Mouse (Mus musculus): ENCODE results near the gene Lsr.
"Not testable (repeated sequence)": the region's sequence is repeated elsewhere in the genome, so short reads cannot be mapped to it uniquely, and the experiment has no call there.

The Lsr gene

DNA sequence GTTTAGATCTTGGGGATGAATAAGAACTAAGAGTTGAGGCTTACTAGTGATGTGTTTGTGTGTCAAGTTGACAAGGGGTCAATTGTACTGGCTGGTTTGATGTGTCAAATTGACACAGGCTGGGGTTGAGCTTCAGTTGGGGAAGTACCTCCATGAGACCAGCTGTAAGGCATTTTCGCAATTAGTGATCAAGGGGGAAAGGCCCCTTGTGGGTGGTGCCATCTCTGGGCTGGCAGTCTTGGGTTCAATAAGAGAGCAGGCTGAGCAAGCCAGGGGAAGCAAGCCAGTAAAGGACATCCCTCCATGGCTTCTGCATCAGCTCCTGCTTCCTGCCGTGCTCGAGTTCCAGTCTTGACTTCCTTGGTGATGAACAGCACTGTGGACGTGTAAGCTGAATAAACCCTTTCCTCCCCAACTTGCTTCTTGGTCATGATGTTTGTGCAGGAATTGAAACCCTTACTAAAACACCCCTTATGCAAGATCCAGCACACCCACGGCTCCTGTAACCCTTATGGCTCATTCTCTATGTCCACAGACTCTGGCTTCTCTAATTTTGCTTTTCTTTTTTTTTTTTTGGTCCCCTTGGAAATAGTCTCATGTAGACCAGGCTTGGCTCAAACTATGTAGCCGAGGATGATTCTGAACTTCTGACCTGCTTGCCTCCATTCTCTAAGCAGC is 37.7 kb downstream of the Lsr start:
- DNase-seq (ENCODE audit: low spot score in 2 of 2): not testable (repeated sequence)

DNA sequence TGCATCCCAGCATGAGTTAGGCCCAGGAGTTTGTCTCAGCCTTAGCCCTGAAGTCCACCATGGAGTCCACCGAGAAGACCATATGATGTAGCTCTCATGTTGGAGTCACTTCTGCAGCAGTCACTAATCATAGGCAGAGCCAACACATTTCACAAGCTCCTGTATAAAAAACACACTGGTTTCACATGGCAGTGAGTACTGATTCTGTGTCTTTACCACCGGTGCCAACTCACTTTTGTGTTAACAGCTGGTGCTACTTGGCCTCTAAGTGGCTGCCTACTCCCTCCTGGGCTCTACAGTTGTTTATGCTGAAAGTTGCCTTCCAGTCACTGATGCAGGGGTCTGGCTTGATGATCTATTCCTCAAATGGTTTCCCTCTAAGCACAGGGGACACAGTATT is 48.7 kb downstream of the Lsr start, which contains the start of gene Hamp2:
Gene Hamp2 (minus strand): TSS at position 101 of the 400 bp plus-strand sequence.
- not testable (repeated sequence) for DNase-seq (ENCODE audit: low spot score in 2 of 2)

DNA sequence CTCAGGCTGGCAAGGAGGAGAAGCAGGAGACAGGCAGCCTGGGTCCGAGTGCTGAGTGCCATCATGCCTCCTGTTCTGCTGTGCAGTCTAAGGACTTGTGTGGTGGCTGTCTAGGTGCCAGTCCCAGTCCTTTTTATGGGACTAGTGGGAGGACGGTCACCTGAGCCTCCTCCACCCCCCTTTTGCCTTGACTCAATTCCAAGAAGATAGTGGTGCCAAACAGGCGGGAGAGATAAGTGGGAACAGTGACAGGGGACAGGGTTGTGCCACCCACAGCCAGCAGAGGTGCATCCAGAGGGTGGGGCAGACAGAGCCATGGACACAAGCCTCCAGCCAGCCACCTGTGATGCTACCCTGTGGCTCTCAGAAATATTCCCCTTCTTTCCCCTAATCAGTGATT is 49.2 kb downstream of the Lsr start:
- no peak for DNase-seq (ENCODE audit: low spot score in 2 of 2)

DNA sequence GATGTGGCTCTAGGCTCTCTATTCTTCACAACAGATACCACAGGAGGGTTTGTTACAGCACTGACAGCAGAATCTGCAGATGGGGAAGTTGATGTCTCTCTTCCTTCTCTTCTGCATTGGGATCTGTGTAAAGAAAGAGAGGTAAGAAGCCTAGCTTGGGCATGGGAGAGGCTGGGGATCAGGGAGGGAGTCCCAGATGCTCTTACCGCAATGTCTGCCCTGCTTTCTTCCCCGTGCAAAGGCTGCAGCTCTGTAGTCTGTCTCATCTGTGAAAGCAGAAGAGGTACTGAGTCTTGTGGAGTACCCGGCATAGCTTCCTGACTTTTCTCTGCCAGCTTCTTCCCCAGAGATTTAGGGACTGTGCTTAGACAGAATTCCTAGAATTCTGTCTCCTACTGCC is 50.8 kb downstream of the Lsr start:
- not testable (repeated sequence) for DNase-seq (ENCODE audit: low spot score in 2 of 2)

DNA sequence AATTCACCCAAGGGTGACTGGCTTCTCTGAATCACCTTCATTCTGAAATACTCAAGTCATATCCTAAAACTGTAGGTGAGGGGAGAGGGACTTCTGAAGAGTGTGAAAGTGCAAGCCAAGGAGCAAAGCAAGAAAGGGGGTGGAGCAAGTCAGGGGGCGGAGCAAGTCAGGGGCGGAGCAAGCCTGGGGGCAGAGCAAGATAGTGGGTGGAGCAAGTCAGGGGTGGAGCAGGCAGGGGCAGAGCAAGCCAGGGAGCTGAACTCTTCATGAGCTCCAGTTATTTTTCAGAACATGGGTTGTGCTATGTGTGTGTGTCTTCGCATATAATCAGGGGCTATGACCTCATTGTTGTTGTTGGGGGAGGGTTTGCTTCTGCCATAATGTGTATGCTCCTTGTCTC is 53.0 kb downstream of the Lsr start:
- DNase-seq (ENCODE audit: low spot score in 2 of 2): no peak

DNA sequence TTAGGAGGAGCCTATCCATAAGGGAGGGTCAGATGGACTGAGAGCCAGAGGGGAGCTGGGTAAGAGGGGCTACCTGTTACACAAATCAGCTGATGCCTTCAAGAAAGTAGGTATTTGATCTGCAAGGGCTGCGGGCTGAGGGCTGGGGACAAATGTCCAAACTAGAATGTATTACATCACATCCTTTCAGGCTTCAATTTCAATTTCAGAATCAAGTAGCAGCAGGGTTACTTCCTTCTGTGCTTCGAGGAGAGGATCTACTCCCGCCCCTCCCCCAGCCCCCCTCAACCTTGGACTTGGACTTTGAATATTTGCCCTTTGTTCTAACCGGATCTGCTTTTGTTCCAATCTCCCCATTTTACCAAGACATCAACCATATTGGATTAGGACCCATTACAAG is 56.0 kb downstream of the Lsr start:
- DNase-seq (ENCODE audit: low spot score in 2 of 2): no peak

DNA sequence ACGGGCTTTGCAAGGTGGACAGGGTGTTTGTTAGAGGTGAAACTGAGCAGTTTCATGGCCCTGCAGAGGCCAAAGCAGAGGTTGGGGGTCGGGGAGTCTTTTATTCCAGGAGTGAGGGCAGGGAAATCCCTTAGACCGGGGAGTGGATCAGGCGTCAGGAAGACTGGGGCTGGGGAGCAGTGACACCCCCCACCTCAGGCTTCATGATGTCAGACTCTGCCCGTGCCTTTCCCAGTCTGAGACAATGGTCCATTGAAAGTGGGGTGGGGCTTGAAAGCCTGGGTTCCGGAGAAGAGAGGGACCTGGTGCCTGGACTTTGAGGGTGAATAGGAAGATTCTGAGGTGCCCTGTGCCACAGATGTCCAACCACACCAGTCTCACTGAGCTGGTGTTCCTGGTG is 56.6 kb downstream of the Lsr start:
- DNase-seq (ENCODE audit: low spot score in 2 of 2): no peak

DNA sequence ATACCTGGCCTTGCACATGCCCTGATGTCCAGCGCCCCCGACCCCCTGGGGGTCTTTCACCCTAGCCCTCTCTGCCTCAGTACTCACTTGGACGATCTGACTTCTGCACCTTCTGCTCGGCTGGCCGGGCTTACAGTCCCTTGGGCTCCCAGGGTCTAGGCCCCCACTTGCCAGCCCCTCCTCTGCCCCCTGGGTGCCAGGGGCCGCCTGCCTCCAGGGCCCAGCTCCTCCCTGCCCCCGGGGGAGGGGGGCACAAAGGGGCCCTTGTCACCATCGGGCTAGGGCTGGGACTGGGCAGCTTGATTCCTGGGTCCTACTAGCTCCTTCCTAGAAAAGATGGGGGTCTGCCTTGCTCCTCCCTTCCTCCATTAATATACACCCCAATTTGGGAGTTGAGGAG is 58.5 kb downstream of the Lsr start, which contains the start of gene Mag:
Gene Mag (minus strand): TSS at position 142 of the 400 bp plus-strand sequence.
- no peak for DNase-seq (ENCODE audit: low spot score in 2 of 2)

DNA sequence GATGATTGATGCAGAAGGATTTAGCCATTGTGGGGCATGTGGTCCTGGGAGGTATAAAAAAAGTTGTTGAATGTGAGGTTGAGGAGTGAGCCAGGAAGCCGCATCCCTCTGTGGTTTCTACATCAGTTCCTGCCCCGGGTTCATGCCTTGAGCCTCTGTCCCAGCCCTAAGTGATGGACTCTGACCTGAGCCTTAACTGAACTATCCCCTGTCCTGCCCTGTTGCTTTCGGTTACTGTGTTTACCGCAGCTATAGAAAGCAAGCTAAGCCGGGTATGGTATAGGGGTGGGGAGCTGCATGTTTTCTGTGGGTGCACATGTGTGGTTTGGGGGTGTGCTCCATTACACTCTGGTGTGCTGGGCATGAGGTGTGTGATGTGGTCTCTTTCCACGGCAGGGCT is 63.5 kb downstream of the Lsr start:
- no peak for DNase-seq (ENCODE audit: low spot score in 2 of 2)

DNA sequence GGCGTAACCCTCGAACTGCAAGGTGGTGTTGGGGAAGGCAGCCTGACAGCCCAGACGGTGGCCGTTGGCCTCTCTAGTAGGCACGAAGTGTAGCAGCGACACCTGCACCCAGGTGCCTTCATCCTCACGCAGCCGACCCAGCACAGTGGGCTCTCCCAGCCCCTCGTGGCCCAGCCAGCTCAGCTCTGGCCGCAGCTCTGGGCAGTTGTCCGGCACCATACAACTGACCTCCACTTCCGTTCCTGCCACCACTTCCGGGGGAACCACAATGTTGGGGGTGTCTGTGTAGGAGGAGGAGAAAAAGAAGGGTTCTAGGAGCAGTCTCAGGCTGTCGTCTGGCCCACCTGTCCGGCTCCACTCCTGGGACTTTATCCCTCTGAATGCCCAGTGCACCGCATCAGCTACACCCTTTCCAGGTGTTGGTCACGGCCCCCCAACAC is 64.3 kb downstream of the Lsr start:
- DNase-seq (ENCODE audit: low spot score in 2 of 2): no peak

DNA sequence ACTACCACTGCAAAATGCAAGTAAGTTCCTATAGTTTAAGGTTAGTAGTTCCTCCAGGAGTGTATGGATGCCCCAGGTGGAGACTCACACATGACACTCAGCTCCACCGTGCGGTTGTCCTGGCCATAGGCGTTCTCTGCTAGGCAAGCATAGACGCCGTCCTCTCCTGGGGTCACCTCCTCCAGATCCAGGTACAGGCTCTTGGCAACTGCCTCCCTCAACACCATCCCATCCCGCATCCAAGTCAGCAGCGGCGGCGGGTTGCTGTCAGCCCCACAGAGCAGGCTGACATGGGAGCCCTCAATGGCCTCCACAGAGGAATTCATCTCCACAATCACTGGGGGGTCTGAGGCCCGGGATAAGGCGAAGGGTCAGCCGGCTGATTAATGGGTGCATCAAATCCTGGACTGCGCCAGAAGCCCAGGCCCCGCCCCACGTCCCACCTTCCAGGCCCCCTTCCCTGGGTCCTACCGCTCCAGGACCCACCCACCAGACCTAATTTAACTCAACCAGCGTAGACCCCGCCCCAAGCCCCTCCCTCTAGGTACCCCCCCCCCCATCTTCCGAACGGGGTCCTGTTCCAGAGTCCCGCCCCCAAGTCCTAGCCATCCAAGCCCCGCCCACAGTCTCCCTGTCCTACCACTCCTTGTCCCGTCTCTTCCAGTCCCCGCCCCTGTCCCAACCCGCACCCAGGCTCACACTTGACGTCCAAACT is 64.8 kb downstream of the Lsr start:
- DNase-seq (ENCODE audit: low spot score in 2 of 2): no peak

Measured in right cerebral cortex, postnatal 10 days (tissue).